In genomic region chr9:57309353-57309752, GRCm38 (mm10) we compare ENCODE assay signal across 18 mouse cellular contexts. TPM values are rescaled to one million over a fixed set of nuclear protein-coding genes. Genes with fewer than 3 reads are reported as not detected.
A peak's percentile ranks its signal among the peaks of the same experiment; 100 is the strongest.
DNase-seq lines count a peak whose midpoint lies in the region; ATAC-seq and TF ChIP-seq lines count a peak whose summit lies in the region.
"Had no signal": no experiment of that assay in that cellular context is flagged by ENCODE, and none has a peak within 500 bp of the region (broad histone marks: within the 10 kb centered on the region; RNA-seq: fewer than 3 reads in every experiment).

No protein-coding gene starts in this region.

- peak; percentile 71 for DNase-seq in heart, adult 11 months
- no peak for DNase-seq in heart, adult 2 months
- DNase-seq in cerebellum, adult 18-20 months = peak; percentile 17 to 47
- peak; percentile 50 for DNase-seq in cerebellum, adult 9-11 months
- no peak for DNase-seq in hindbrain, embryonic 11.5 days (ENCODE audit: low spot score)
- no peak for DNase-seq in kidney, postnatal 25 days
- DNase-seq in embryo, embryonic 9.5 days (ENCODE audit: extremely low spot score) = no peak
- DNase-seq: adrenal gland, postnatal 10 days; forebrain, postnatal 0 days; gastrocnemius, postnatal 14 days; heart, postnatal 36 days; kidney, adult 11 months had no signal

- TF ChIP-seq EP300 in heart, adult 2 months (IDR thresholded peaks at IDR 0.05; ENCODE audit: insufficient read depth, low read depth, low read length) = no peak

- TF ChIP-seq POLR2A in heart, adult 2 months (IDR thresholded peaks at IDR 0.05; ENCODE audit: insufficient read depth, low read depth, low read length) = no peak

- H3K4me1 ChIP-seq in heart, adult 2 months (ENCODE audit: control insufficient read depth, insufficient read depth, low read length) = no peaks in the 10 kb centered on the region
- no peaks in the 10 kb centered on the region for H3K4me1 ChIP-seq in hindbrain, embryonic 11.5 days (replicated peaks; ENCODE audit: control insufficient read depth, insufficient read depth, low read length)
- H3K4me1 ChIP-seq: embryonic facial prominence, embryonic 10.5 days; forebrain, embryonic 13.5 days; heart, embryonic 13.5 days; hindbrain, embryonic 12.5 days had no signal

- no peak overlapping the region for H3K4me2 ChIP-seq in hindbrain, embryonic 11.5 days (replicated peaks; ENCODE audit: low read depth, low read length)
- H3K4me2 ChIP-seq: forebrain, embryonic 13.5 days; heart, embryonic 13.5 days; hindbrain, embryonic 12.5 days had no signal

- H3K4me3 ChIP-seq in heart, adult 2 months = no peak overlapping the region
- no peak overlapping the region for H3K4me3 ChIP-seq in hindbrain, embryonic 11.5 days (ENCODE audit: low read depth, low read length)
- H3K4me3 ChIP-seq: embryonic facial prominence, embryonic 10.5 days; forebrain, embryonic 13.5 days; heart, embryonic 13.5 days; hindbrain, embryonic 12.5 days had no signal

- H3K36me3 ChIP-seq in heart, adult 2 months (ENCODE audit: control insufficient read depth, insufficient read depth, low read length) = no peaks in the 10 kb centered on the region
- no peaks in the 10 kb centered on the region for H3K36me3 ChIP-seq in hindbrain, embryonic 11.5 days (ENCODE audit: control insufficient read depth, insufficient read depth, low read length)
- H3K36me3 ChIP-seq: embryonic facial prominence, embryonic 10.5 days; heart, embryonic 13.5 days; hindbrain, embryonic 12.5 days had no signal

- no peaks in the 10 kb centered on the region for H3K9me3 ChIP-seq in hindbrain, embryonic 11.5 days (ENCODE audit: control insufficient read depth, low read length)
- H3K9me3 ChIP-seq: embryonic facial prominence, embryonic 10.5 days; hindbrain, embryonic 12.5 days had no signal

- H3K27me3 ChIP-seq in heart, adult 2 months (ENCODE audit: control insufficient read depth, insufficient read depth, low read length) = no peaks in the 10 kb centered on the region
- no peaks in the 10 kb centered on the region for H3K27me3 ChIP-seq in hindbrain, embryonic 11.5 days (ENCODE audit: control insufficient read depth, insufficient read depth, low read length)
- H3K27me3 ChIP-seq: forebrain, embryonic 13.5 days; heart, embryonic 13.5 days; hindbrain, embryonic 12.5 days had no signal

- no peaks in the 10 kb centered on the region for H3K79me2 ChIP-seq in heart, adult 2 months (replicated peaks; ENCODE audit: control insufficient read depth, insufficient read depth, low read length)

- TF ChIP-seq CTCF in heart, adult 2 months (IDR thresholded peaks at IDR 0.05) = no peak

- no peak overlapping the region for H3K9ac ChIP-seq in heart, adult 2 months (ENCODE audit: low read depth, low read length)
- no peak overlapping the region for H3K9ac ChIP-seq in hindbrain, embryonic 11.5 days (ENCODE audit: low read depth, low read length)
- H3K9ac ChIP-seq: forebrain, embryonic 13.5 days; forebrain, postnatal 0 days; heart, embryonic 13.5 days; hindbrain, embryonic 12.5 days had no signal

- no peak for ATAC-seq in hindbrain, embryonic 11.5 days (ENCODE audit: low FRiP score)
- ATAC-seq: forebrain, embryonic 13.5 days; forebrain, postnatal 0 days; hindbrain, embryonic 16.5 days; inflammation-experienced regulatory T-cells, adult 6 months had no signal

- no peak overlapping the region for H3K27ac ChIP-seq in heart, adult 2 months
- H3K27ac ChIP-seq in hindbrain, embryonic 11.5 days (ENCODE audit: low read depth, low read length) = no peak overlapping the region
- H3K27ac ChIP-seq: embryonic facial prominence, embryonic 10.5 days; forebrain, embryonic 13.5 days; heart, embryonic 13.5 days; hindbrain, embryonic 12.5 days had no signal

- 89% methylated on average over 4 of the region's 4 CpGs for WGBS in heart, adult 2 months
- WGBS in hindbrain, embryonic 11.5 days = 93% methylated on average over 4 of the region's 4 CpGs

- intact Hi-C loops in heart, adult 2 months (cut with DNase I) = no loop called here

RNA-seq across cellular contexts. Expression of gene 1700017B05Rik, which starts 46.9 kb away (rescaled TPM):
- total RNA-seq in heart, adult 2 months (2021) = 10 to 100 TPM in 1 of 2 experiments, 1 to 10 TPM in 1; 8.6 to 11.8 TPM
- 6.1 and 6.5 TPM in 2 replicates for polyA plus RNA-seq in heart, adult 2 months (2012; rRNA removed)
- polyA plus RNA-seq in hindbrain, embryonic 11.5 days (2014; fragmentation: Nextera tagmentation; extraction: Ambion mirVana) = 6.6 and 7.6 TPM in 2 replicates

Comparison
In these comparisons a context has a peak if more than half of its experiments do, and no peak if none do; other contexts are left out.
1. DNase-seq: peak in heart, adult 11 months (single experiment), cerebellum, adult 18-20 months (2 of 2) and cerebellum, adult 9-11 months (single experiment); none in heart, adult 2 months (0 of 2), hindbrain, embryonic 11.5 days (single experiment), kidney, postnatal 25 days (0 of 2) and embryo, embryonic 9.5 days (single experiment).